8 mouse cellular contexts compared by ENCODE assay signal in the genomic region with DNA sequence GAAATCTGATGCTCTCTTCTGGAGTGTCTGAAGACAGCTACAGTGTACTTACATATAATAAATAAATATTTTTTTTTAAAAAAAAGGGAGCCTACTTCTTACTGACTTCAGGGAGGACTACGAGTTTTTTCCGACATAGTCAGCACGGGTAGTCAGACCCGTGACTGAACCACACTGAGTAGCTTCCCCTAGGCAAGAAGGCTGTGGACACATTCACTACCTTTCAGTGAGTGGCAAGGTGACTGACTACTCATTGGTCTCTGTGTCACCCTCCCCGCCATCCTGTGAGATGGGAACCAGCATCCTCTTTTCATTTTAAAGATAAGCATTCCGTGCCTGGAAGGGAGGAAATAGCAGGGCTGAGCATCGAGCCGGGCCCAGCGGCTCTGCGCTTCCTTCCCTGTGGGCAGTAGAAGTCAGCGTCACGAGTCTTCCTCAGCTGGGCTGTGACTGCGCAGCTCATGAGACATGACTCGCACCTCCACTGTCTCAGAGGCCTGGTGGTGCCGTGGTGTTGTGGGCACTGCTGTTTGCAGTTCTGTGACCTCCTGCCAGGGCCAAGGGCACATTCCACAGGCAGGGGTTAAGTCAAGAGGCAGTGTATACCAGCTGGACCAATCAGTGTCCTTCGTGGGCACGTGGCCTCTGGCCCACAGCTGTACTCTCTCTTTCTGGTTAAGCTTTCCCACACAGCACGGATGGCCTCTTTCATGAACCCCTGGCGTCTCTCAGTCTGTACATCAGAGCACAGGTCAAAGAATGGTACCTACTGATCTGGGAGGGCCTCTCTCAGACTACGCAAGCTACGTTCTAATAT. TPM values are rescaled to one million over a fixed set of nuclear protein-coding genes. Genes with fewer than 3 reads are reported as not detected.
DNase-seq lines count a peak whose midpoint lies in the region; ATAC-seq lines count a peak whose summit lies in the region.

No protein-coding gene starts in this region.

- H3K9me3 ChIP-seq in heart, embryonic 13.5 days = no peaks in the 10 kb centered on the region

- intact Hi-C loops in heart, postnatal 25 days (cut with DNase I) = no loop called here

- H3K36me3 ChIP-seq in heart, embryonic 13.5 days = no peaks in the 10 kb centered on the region

- H3K27me3 ChIP-seq in heart, embryonic 13.5 days (replicated peaks) = no peaks in the 10 kb centered on the region

- H3K4me3 ChIP-seq in heart, embryonic 13.5 days = no peak overlapping the region

- peak; percentile 83 for ATAC-seq in CD4-positive, CD25-positive, alpha-beta regulatory T cell, adult 4 months
- ATAC-seq in heart, embryonic 13.5 days (ENCODE audit: extremely low read depth, insufficient number of reproducible peaks, low FRiP score, low TSS enrichment) = no peak

- H3K9ac ChIP-seq in heart, embryonic 13.5 days = no peak overlapping the region

- H3K4me1 ChIP-seq in heart, embryonic 13.5 days = peaks cover 6% of the 10 kb centered on the region; the same call in 1 of the 2 replicates

- DNase-seq in heart, adult 11 months = peak; percentile 98
- DNase-seq in heart, postnatal 25 days (ENCODE audit: low spot score) = no peak
- peak; percentile 42 to 62 for DNase-seq in lung, postnatal 4 days
- DNase-seq in thymus, postnatal 25 days = peak; percentile 33
- DNase-seq in adrenal gland, adult 8-10 months = no peak
- DNase-seq in layer of hippocampus, postnatal 36 days = no peak

- no peak overlapping the region for H3K27ac ChIP-seq in heart, embryonic 13.5 days (replicated peaks)

- WGBS in heart, embryonic 13.5 days = 38% methylated on average over 21 of the region's 21 CpGs

- 0 out of 2 replicates have a peak overlapping the region, but pooled peaks have one; percentile 2 for H3K4me2 ChIP-seq in heart, embryonic 13.5 days

RNA-seq across cellular contexts. Expression of gene Pik3ap1, which starts 45.7 kb away (rescaled TPM):
- total RNA-seq in heart, postnatal 25 days (2021) = 1 to 10 TPM; 1.5 to 2.0 TPM
- polyA plus RNA-seq in CD4-positive, CD25-positive, alpha-beta regulatory T cell, adult 4 months (2017; shearing (Covaris generic)) = 1 to 10 TPM; 2.5 to 2.8 TPM
- polyA plus RNA-seq in heart, embryonic 13.5 days (2015; fragmentation: Nextera tagmentation; extraction: Ambion mirVana) = 1.4 and 2.0 TPM in 2 replicates
- 10 to 100 TPM; 15.8 to 36.6 (median 26.2) TPM for total RNA-seq in adrenal gland, adult 8-10 months (2022)
- 1 to 10 TPM; 1.9 to 2.3 TPM for total RNA-seq in layer of hippocampus, postnatal 36 days (2021)

Comparison
In these comparisons a context has a peak if more than half of its experiments do, and no peak if none do; other contexts are left out.
1. DNase-seq: peak in heart, adult 11 months (single experiment), lung, postnatal 4 days (2 of 2) and thymus, postnatal 25 days (single experiment); none in heart, postnatal 25 days (single experiment), adrenal gland, adult 8-10 months (single experiment) and layer of hippocampus, postnatal 36 days (0 of 2).
2. RNA of gene Pik3ap1, which starts 45.7 kb away (total RNA-seq): 15.8 to 36.6 TPM in adrenal gland, adult 8-10 months; 1.9 to 2.3 TPM in layer of hippocampus, postnatal 36 days and 1.5 to 2.0 TPM in heart, postnatal 25 days; every median in the first group is over 4 times any median in the second.